Mouse (Mus musculus) adrenal gland, adult 2 months (tissue): ENCODE data around the gene Rreb1. TPM values are rescaled to one million over a fixed set of nuclear protein-coding genes. Genes with fewer than 3 reads are reported as not detected.
A peak's percentile ranks its signal among the peaks of the same experiment; 100 is the strongest.

ENCODE experiments used
- DNase-seq: peaks from one replicate; pipeline ENCODE4 v3.0.0; 2021
- polyA plus RNA-seq: library from polyadenylated mRNA; depleted of rRNA; stranded (reverse); fragments of >200 nt; gene quantifications from 2 replicates; pipeline ENCODE4 v1.2.3, GENCODE M21; 2012
- total RNA-seq, 2 experiments: library from RNA; stranded (reverse); gene quantifications; 2 replicates each; pipeline ENCODE4 v1.2.3; 2021

Rreb1 gene
- total and polyA plus RNA-seq, 3 experiments, result 40.9 to 57.6 (median 51.5) TPM

DNA sequence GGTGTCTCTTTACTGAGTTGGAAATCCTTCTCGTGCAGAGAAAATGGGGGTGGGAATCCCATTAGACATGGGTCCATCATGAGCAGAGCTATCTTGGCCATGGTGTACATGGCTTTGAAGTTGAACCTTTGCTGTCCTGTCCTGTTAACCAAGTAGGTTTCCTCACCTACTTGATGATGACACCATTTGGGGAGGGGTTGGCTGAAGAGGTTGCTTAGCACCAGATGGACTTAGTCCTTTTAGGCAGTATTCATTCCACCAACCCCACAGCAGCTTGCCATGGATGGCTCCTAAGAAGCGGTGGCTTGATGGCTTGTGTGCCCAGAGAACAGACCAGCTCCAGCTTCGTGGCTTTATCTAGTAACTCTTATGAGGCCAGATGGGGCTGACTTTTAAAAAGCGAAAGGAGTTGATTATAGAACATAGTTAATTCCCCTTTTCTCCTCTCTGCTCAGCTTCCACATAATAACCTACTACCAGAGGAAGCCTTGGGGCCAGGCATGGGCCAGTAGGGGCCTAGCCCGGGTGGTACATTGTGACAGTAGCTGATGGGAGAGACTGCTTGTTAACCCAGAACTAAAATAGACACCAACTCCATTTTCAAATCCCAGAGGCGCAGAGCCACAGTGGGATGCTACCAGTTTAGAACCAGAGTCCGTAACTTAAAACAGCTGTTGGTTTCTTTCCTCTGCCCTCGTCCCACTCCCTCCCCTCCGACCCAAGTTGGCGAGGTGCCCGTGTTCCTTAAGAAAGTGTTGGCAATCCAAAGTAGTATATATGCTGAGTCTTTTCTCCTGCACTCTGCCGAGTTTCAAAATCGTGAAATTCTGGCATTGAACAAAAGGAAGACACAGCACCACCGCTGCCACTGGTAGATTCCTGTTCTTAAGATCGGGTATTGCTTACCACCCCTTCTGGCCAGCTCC is 140.4 kb downstream of the Rreb1 start:
- no peak for DNase-seq

DNA sequence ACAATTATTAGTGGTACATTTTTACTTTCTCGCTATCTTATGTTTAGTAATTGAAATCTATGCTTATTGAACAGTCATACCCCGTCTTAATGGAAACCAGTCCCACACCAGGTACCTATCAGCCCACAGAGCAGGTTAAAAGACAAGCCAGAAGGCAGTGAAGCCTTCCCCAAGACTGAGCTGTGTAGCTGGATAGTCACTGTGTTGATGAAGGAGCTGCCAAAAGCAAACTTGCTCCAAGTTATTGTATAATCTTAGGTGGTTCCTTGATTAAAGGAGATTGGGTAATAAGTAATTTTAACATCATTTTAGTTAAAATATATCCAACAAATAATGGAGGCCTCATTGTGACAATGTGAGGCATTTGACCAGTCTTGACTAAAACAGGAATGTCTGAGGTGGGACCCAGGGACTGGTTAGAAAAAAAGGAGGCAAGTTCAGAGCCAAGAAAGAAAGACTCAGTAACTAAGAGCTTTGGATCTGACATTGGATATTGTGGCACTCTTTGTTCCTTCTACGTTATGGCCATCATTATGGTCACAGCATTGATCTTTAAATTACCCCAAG is 141.6 kb downstream of the Rreb1 start:
- no peak for DNase-seq

DNA sequence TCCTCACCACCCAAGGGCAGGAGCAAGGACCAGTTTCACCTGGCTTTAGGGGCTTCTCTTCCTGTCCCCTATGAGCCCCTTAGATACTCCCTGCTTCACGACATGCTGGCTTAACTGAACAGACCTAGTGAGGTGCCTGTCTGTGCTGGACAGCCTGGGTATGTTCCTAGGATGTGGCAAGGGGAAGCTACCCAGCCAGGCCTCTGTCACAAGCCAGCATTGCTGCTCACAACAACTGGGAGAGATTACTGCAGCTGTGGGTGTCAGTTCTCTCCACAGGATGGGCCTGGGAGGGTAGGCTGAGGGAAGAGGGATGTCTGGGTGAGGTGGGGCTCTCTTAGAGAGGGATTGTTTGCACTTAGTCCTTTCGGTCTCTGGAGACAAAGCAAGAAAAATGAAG is 142.5 kb downstream of the Rreb1 start:
- no peak for DNase-seq

DNA sequence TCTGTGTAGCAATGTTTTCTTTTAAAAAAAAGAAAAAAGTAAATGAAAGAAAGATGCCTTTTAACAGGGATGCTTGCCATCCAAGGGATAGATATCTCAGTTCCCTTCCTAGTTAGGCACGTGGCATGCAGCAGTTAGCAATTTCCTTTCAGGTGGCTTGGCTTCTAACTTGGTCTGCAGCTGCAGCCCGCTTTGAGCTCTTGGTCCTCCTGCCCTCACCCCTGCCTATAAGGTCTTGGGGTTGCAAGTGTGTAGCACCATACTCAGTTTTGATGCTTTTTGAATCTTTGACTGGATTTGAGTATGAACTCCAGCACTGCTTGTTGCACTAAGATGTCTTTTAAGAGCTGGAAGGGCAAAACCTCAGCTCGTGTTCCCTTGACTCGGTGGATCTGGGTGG is 144.9 kb downstream of the Rreb1 start:
- no peak for DNase-seq

DNA sequence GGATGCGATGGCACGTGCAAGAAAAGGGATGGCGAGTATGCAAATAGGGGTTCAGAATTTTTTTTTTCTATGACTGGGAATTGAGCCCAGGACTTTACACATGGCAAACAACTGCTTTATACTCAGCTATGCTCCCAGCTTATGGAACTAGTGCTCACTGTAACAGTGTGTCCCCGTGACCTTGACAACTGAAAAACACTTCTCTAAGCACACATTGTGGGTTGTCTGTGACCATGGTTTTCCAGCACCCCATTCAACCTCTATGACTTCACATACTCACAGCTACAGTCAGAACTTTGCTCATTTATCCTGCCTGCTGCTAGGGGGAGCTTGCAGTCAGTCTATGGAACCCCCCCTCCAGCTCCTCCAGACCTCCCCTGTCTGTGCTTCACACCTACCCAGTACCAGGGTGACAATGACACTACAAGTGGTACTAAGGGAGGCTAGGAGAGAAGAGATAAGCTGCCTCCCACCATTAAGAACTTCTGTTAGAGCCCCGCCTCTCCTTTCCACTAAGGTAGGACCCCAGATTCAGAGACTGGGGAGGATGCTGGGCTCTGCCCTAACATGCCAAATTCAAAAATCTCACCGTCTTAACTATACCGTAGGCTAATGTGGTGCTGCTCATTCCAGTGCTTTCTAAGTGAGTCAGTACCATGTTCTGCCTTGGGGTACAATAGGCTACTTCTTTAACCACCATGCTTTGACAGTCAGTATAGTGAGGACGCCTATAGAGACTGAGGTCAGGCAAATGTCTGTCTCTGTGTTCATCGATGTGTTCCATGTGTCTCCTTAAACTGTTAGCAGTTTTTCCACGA is 145.7 kb downstream of the Rreb1 start:
- DNase-seq, result no peak

DNA sequence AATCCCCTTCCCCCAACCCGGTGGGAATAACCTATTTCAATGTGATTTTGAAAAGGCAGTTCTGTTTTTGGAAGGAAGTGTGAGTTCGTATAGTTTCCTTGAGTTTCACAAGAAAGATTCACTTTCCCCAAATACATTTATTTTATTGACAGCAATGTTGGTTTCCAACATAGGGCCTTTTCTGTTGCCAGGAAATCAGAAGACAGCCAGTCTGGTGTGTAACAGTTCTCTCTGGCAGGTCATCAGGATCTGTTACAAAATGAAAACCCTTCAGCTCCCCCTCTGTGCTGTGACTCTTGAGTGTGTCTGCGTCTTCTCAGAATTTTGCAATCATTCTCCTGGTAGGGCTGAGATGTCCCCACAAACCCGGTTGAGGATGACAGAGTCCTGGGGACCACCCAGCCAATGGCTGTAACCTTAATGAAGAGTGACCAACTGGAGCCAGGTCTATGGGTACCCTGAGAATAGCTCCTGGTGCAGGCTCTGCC is 146.3 kb downstream of the Rreb1 start:
- DNase-seq, result no peak

DNA sequence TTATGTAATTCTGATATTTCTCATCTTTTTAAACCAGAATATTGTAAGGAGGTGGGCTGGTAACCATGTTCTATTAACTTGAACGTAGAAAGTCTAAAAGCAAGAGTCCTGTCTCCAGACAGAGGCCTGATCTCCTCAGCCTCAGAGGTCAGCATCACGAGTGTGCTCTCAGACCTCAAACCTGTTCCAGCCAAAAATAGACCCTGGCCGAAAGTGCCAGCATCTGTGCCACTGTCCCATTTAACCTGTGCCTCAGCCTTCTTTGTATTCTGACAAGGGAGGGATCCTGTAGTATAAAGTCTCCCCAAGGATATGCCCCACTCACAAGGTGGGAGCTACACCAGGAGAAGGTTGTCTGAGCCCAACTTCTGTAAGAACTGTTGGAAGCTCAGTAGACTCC is 148.2 kb downstream of the Rreb1 start:
- no peak for DNase-seq

DNA sequence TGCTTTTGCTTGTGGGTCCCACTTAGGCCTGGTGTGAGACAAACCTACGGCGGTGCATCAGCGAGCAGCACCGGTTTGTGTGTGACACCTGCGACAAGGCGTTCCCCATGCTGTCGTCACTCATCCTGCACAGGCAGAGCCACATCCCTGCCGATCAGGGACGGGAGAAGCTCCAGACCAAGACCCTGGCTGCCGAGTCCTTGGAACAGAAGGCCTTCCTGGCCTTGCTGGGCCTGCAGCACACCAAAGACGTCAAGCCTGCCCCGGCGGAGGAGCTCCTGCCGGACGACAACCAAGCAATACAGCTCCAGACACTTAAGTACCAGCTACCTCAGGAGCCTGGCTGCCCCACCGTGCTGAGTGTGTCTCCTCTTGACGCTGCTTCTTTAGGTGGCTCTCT is 151.3 kb downstream of the Rreb1 start:
- DNase-seq, result peak; percentile 72

DNA sequence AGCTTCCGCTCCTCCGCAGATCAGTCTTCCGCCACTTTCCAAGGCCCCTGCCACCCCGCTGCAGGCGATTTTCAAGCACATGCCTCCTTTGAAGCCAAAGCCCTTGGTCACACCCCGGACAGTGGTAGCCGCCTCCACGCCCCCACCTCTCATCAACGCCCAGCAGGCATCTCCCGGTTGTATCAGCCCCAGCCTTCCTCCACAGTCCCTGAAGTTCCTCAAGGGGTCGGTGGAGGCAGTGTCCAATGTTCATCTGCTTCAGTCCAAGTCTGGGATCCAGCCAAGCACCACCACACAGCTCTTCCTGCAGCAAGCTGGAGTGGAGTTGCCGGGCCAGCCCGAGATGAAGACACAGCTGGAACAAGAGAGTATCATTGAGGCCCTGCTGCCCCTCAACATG is 151.9 kb downstream of the Rreb1 start:
- no peak for DNase-seq

DNA sequence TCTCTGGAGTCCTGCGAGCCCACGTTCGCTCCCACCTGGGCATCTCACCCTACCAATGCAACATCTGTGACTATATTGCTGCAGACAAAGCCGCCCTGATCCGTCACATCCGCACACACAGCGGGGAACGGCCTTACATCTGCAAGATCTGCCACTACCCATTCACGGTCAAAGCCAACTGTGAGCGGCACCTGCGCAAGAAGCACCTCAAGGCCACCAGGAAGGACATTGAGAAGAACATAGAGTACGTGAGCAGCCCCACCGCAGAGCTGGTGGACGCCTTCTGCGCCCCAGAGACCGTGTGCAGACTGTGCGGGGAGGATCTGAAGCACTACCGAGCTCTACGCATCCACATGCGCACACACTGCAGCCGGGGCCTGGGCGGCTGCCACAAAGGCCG is 152.4 kb downstream of the Rreb1 start:
- DNase-seq, result no peak

DNA sequence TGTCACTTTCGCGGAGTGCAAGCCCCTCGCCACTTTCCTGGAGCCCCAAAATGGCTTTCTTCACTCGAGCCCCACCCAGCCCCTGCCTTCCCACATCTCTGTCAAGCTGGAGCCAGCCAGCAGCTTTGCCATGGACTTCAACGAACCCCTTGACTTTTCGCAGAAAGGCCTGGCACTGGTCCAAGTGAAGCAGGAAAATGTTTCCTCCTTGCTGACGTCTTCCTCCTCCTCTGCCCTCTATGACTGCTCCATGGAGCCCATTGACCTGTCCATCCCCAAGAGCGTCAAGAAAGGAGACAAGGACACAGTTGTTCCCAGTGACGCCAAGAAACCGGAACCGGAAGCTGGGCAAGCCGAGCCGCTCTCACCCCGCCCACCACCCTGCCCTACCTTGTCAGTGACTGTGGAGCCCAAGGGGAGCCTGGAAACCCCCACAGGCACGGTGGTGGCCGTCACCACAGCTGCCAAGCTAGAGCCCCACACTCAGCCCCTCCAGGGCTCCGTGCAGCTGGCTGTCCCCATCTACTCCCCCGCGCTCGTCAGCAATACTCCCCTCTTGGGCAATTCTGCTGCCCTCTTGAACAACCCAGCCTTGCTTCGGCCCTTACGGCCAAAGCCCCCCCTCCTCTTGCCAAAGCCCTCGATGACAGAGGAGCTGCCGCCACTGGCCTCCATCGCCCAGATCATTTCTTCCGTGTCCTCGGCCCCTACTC is 153.2 kb downstream of the Rreb1 start:
- no peak for DNase-seq

DNA sequence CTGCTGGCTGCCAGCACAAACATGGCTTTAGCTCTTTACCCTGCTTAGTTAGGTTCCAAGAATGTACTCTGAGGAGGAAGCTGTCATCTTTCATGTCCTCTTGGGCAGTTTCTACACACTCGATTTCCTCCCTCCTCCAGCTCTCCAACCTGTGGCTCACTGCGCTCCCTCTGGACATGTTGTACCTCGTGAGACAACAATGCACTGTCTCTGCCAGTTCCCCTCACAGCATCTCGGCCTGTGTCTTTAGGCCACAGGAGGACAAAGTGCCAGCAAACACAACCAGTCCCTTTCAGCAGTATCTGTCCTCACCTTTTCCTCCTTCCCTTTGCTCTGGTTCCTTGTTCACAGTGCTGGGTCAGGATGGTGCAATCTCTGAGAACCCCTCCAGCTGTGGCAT is 155.9 kb downstream of the Rreb1 start:
- no peak for DNase-seq

DNA sequence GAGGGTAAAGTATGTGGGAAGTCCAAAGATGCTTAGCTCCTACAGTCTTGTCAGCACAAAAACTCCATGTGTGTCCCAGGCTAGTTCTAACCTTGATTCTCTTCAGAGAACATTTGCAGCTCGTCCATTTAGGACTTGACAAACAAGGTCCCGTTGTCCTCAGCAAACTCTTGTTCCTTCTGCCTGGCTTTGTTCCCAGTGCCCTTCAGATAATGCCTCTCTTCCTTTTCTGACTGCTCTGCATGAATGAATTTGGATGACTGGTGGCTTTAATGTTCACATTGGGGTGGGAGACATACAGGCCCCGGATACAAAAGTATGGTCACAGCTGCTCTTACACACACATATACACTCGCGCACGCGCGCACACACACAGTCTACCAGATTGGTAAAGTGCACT is 156.7 kb downstream of the Rreb1 start:
- DNase-seq, result peak; percentile 84

DNA sequence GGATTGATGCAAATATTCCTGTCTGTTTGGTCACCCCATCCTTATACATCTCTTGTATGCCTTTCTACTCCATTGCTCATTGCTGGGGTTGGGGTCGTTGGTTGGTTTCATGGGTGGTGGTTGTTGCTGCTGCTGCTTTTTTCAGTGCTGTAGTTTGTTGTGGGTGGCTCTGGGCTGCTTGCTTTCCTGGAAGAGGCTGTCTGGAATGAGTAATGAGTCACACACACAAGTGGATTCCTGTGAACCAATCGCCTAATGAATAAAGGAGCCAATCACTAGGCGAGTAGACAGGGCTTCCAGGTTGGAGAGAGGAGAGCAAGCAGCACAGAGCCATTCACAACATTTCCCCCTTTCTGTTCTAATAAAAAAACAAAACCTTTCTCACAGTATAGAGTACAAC is 158.2 kb downstream of the Rreb1 start:
- no peak for DNase-seq

DNA sequence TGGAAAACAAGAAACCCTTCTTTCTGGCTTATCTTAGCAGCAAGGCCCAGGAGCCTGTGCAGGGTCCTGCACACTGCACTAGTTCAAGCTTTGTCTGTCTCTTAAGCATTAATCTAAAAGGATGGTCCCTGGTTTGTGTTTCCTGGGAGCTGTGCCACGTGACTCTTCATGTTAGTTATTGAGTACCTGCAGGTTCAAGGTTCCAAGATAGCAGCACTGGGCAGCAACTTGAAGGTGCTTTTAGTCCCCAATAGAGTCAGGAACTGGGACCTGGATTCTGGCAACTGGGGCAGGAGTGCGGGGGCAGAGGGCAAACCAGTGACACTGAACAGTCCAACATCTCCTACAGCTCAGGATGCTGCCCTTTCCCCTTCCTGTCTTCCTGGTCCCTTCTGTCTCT is 162.0 kb downstream of the Rreb1 start:
- no peak for DNase-seq

DNA sequence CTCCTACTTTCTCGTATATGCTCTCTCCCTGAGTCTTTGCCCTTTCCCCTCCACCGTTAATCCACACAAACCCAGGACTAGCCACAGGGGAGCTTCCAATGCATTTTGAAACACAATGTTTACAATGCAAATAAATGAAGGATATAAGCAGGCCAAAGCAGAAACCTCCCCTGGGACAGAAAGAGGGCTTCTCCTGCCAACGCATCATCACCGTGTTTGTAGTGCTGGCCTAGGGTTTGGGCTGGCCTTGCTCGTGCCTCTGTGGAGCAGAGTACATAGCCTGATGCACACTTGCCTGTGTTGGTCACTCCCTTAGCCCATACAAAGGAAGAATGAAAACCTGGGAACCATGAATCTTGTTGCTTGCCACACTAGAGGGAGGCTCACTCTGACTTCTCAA is 162.4 kb downstream of the Rreb1 start:
- DNase-seq, result no peak

DNA sequence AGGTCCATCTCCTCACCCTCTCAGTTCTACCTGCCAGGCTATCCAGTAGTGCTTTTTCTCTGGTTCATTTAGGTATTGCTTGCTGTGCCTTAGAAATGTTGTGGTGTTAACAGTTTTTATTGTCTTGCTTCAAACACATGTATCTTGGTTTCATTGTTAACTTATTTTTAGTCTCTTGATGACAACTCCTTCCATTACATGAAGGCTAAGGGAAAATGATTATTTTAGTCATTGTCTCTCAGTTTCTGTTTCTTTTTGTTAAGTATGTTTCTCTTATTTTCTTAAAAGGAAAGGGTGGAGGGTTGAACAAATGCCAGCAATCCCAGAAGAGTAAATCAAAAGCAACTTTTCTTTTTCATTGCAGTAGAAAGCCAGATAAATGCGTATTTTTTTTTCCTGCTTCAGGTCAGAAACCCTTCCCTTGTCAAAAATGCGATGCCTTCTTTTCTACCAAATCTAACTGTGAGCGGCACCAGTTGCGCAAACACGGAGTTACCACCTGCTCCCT is 163.0 kb downstream of the Rreb1 start:
- no peak for DNase-seq

DNA sequence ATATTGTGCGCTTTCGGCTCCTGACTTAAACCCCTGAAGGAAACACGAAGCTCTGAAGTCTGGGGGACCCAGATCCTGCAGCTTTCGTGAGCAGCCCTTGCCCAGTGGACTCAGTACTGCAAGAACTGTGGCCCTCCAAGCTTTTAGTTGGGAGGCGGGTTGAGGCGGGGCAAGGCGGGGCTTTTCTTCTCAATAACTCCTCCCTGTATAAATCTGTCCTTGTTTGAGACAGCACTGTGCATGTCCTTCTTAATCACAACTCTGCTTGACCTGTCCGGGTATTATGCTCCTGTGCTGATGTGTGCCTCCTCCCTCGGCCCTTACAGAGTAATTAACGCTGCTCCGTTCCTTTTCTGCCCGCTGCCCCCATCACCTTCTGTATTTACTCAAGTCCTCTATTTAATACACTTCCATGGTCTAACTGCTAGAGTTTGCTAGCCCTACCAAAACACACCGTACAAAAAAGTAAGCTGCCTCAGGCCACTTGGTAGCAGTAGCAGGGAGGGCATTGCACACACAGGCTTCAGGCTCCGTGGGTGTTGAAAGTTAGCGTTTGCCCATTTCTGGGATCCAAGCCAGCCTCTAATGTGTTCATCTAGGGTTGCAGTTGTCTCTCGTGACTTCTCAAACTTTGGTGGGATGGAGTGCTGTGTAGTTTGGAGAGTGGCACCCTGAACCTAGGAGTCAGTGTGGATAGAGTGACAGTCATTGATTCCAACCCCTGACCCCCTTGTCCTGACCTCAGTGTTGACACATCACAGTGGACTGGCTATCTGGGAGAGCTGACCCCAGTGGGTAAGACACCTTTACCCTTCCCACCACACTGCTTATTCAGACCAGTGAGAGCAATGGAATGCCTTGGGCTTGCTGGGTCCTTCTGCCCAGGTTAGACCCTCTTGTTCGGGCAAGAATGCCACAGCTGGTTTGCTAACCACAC is 164.0 kb downstream of the Rreb1 start:
- DNase-seq, result peak; percentile 70

DNA sequence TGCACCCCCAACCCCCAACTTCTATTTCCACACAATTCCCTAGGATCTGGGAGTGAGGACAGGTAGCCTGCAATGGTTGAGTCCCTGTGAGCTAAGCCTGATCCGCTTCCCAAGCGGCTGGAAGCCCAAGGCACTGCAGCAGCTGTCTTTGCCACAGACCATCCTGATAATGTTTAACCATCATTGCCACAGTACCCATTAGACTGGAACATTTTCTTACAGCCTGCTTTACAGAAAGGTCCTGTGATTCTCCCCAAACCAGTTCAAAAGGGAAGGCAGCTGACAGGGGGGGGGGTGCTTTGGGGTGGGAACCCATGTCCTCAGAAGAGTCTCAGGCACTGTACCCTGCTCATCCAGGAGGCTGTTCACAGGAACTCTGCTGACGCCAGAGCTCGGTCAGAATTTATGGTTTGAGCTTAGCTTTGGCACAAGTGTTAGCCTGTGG is 164.7 kb downstream of the Rreb1 start:
- DNase-seq, result no peak

DNA sequence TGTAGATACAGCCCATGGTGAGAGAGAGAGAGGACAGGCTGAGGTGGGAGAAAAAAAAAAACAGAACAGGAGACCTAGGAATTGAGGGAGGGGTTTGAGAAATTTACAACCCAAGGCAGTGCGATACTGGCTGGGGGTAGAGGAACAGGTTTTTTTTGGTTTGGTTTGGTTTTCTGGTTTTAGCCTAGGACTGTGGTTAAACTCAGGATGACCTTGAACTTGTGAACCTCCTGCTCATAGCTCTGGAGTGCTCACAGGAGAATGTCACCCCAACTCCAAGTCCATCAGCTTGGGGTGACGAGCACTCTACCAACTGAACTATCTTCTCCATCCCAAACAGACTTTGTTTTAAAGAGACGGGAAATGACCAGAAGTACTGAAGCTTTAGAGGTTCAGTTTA is 165.3 kb downstream of the Rreb1 start:
- DNase-seq, result no peak

DNA sequence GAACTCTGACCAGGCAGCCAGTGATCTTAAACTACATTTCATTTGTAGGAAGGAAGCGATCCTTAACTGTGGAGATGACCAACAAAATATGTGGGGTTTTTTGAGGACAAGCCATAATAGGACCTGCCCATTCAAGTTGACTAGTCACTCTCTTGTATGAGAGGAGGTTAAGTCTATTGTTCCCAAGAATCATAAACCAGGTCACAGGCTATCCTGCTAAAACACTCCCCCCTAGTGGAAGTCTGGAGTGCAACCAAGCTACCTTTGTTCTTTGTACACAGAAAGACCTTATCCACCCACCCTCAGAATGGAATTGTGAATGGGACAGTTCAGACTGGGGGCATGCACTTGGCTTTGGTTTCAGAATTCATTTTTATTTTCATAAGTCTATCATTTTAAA is 166.1 kb downstream of the Rreb1 start:
- DNase-seq, result no peak
